Mouse (Mus musculus) telencephalon, adult 2 months (tissue): ENCODE measurements around the gene Zfand3.

Source experiments
- DNase-seq: peaks from one replicate; pipeline ENCODE4 v3.0.0-alpha.2; 2011; ENCODE audit warnings: low read depth, low spot score

Zfand3 gene

GRCm38 (mm10) chr17:30154144-30154543, 149.6 kb downstream of the Zfand3 start:
- no peak for DNase-seq

GRCm38 (mm10) chr17:30154861-30155260, 150.3 kb downstream of the Zfand3 start:
- no peak for DNase-seq

GRCm38 (mm10) chr17:30155411-30155925, 150.9 kb downstream of the Zfand3 start:
- no peak for DNase-seq

GRCm38 (mm10) chr17:30158419-30159108, 154.0 kb downstream of the Zfand3 start:
- no peak for DNase-seq

GRCm38 (mm10) chr17:30159341-30159740, 154.8 kb downstream of the Zfand3 start:
- no peak for DNase-seq

- DNase-seq = no peak
Measured at GRCm38 (mm10) chr17:30160823-30161432, 156.4 kb downstream of the Zfand3 start.

- DNase-seq = no peak
Measured at GRCm38 (mm10) chr17:30162983-30163382, 158.4 kb downstream of the Zfand3 start.

- DNase-seq = no peak
Measured at GRCm38 (mm10) chr17:30163793-30164192, 159.3 kb downstream of the Zfand3 start.

GRCm38 (mm10) chr17:30164818-30165217, 160.3 kb downstream of the Zfand3 start:
- DNase-seq = no peak

- no peak for DNase-seq
Measured at GRCm38 (mm10) chr17:30177435-30177834, 172.9 kb downstream of the Zfand3 start.

- no peak for DNase-seq
Measured at GRCm38 (mm10) chr17:30178402-30178801, 173.9 kb downstream of the Zfand3 start.

- no peak for DNase-seq
Measured at GRCm38 (mm10) chr17:30180197-30180596, 175.7 kb downstream of the Zfand3 start.

- DNase-seq = no peak
Measured at GRCm38 (mm10) chr17:30181554-30181953, 177.0 kb downstream of the Zfand3 start.

- DNase-seq = no peak
Measured at GRCm38 (mm10) chr17:30182063-30182462, 177.5 kb downstream of the Zfand3 start.

- no peak for DNase-seq
Measured at GRCm38 (mm10) chr17:30183561-30183960, 179.0 kb downstream of the Zfand3 start.

GRCm38 (mm10) chr17:30187154-30187553, 182.6 kb downstream of the Zfand3 start:
- DNase-seq = no peak

GRCm38 (mm10) chr17:30187581-30187980, 183.0 kb downstream of the Zfand3 start:
- DNase-seq = no peak

GRCm38 (mm10) chr17:30188031-30188981, 183.8 kb downstream of the Zfand3 start:
- DNase-seq = no peak

GRCm38 (mm10) chr17:30191097-30191640, 186.6 kb downstream of the Zfand3 start:
- DNase-seq = no peak

- no peak for DNase-seq
Measured at GRCm38 (mm10) chr17:30192416-30193005, 188.0 kb downstream of the Zfand3 start.

- no peak for DNase-seq
Measured at GRCm38 (mm10) chr17:30193615-30194014, 189.1 kb downstream of the Zfand3 start.
